Mouse (Mus musculus) c-Kit-positive CD71-positive TER-119-negative erythroid progenitor cells, embryonic 14.5 days (primary cell): Measurements from ENCODE around the gene Paox.
"Not testable (repeated sequence)": the region's sequence is repeated elsewhere in the genome, so short reads cannot be mapped to it uniquely, and the experiment has no call there.

Experiments used
- DNase-seq: peaks from one replicate; pipeline ENCODE4 v3.0.0-alpha.2; 2013; ENCODE audit warnings: low read depth

Paox gene

DNA sequence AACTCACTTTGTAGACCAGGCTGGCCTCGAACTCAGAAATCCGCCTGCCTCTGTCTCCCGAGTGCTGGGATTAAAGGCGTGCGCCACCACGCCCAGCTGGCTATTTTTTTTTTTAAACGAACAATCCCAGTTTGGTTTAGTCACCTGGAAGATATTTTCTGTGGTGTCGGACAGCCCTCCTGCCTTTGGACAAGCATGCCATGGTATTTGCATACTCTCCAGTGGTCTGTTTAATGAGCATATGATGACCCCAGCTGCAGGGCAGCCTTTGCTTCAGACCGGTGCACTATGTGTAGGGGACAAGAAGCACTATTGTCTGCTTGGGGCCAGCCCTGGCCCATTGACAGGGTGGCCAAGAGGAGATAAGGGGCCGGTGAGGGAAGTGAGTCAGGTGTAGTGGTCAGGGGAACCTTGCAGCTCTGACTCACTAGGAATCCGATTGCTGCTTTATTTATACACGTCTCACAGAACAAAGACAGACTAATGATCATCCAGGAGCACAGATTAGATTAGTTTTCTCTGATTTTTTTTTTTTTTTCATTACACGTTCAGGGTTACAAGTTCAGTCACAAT is 5.8 kb downstream of the Paox start:
- no peak for DNase-seq

DNA sequence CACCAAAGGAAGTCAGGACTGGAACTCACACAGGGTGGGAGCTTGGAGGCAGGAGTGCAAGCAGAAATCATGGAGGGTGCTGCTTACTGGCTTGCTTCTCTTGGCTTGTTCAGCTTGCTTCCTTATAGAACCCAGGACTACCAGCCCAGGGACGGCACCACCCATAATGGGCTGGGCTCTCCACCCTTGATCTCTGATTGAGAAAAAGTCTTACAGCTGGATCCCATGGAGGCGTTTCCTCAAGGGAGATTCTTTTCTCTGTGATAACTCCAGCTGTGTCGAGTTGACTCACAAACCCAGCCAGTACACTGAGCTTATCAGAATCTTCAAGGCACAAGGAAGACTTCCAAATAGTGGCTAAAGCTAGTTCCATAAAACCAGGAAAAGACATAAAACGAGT is 7.2 kb downstream of the Paox start:
- DNase-seq = no peak

DNA sequence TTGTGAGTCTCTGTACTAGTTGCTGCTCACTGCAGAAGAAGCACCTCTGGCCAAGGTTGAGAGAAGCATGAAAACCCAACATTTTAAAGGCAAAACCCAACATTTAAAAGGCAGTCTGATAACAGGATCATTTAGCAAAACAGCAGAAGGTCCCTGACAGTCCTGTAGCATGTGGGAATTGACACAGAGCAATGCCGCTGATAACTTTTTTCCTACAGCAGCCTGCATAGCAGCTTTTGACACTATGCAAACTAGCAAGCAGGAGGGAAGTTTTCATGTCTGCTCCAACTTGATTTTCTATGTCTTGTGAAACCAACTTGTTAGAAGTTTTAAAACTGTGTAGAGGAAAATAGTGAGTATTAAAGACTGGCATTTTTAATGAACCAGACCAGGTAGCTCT is 8.8 kb downstream of the Paox start:
- no peak for DNase-seq

DNA sequence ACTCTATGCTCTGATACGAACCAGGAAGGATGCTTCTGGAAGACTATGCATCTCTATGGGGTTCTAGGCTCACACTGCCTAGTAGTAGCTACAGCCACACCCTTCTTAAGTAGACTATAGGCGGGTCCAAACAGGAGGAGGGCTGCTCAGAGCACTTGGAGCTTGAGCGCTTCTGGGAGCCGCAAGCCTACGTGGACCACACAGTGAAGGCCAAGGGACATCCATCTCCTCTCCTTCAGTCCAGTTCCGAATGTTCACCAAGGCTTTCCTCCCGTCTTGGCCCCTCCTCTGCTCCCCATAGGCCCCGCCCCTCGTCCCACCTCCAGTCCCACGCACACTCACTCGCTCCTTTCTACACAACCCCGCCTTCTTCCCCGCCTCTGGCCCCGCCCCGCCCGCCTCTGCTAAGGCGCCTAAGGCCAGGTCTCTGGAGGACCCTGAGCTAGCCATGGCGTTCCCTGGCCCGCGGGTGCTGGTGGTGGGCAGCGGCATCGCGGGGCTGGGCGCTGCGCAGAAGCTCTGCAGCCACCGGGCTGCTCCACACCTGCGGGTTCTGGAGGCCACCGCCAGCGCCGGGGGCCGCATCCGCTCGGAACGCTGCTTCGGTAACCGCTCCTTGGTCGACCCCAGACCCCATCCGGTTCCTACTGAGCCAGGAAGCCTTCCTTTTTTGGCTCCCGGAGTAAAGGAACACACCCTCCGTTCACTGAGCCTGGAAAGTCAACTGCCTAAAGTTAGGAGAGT is 9.9 kb downstream of the Paox start:
- DNase-seq = peak; percentile 86

DNA sequence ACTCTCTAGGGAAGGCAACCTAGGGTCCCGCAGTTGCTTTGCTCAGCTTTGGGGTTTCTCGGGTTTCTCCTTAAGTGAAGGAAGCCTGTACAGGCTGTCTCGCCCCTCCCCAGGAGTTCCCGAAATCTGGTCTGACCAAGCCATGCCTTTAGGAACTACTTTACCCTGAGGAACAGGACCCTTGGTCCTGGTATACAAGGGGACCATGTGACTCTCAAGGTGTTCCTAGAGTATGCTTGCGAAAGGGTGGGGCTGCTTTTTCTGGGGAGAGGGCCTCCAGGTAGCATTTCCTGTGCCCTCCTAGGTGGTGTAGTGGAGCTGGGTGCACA is 10.4 kb downstream of the Paox start:
- no peak for DNase-seq

DNA sequence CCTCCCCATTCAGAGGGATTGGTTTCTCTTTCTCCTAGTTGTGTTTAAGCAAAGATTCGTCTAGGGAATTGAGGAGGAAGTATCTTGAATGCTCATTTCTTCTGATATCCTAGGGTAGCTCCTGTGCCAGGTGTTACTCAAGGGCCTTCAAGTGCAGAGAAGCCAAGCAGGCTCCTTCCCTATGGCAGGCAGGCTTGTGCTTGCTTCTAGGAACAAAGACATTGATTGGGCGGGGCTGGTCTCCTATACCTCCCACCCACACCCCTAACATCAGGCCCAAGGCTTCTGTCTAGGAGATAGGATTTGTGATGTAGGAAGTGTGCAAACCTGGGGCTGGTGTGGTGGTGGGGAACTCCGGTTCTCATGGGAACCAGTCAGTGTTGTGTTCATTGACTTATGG is 11.3 kb downstream of the Paox start:
- no peak for DNase-seq

DNA sequence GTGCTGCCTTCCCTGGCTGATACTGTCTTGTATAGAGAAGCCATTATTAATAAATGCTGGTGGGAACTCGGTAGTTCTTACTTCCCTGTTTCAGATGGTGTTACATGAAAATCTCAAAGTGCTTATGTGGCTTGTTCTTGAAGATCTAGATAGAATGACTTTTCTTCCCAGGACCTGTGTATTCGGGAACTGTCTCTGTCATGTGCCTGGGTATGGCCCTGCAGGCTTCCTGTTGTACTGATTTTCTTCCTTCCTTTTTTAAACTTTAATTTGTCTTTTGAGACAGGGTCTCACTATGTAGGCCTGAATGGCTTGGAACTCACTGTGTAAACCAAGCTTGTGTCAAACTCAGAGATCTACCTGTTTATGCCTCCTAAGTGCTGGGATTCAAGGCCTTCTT is 12.3 kb downstream of the Paox start:
- DNase-seq = no peak

DNA sequence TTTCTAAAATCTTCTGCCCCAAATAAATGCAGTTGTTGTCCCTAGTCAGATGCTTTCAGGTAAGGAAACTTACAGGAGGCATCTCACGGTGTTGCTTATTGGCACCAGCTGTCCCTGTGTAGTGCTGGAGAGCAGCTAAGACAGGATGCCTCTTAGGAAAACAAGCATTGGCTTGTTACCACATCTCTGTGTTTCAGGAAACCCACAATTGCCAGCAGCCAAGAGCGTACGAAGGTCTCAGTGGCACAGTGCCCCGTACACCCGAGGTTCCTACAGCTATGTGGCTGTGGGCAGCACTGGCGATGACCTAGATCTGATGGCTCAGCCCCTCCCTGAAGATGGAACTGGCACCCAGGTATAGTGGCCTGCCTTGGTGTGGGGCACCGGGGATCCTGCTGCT is 16.6 kb downstream of the Paox start:
- not testable (repeated sequence) for DNase-seq

DNA sequence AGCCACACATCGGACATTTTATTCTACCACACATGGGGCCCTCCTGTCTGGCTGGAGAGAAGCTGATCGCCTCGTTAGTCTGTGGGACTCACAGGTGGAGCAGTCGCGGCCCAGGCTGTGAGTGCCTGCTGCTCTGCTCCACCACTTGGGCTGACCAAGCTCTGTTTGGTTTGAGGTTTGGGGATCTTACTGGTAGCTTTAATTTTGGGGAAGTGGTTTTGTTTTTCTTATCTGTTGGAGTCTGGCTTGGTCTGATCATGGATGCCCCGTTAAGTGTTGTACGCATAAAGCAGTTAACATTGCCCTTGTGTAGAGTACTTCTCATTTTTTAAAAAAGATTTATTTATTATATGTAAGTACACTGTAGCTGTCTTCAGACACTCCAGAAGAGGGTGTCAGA is 18.4 kb downstream of the Paox start:
- not testable (repeated sequence) for DNase-seq

DNA sequence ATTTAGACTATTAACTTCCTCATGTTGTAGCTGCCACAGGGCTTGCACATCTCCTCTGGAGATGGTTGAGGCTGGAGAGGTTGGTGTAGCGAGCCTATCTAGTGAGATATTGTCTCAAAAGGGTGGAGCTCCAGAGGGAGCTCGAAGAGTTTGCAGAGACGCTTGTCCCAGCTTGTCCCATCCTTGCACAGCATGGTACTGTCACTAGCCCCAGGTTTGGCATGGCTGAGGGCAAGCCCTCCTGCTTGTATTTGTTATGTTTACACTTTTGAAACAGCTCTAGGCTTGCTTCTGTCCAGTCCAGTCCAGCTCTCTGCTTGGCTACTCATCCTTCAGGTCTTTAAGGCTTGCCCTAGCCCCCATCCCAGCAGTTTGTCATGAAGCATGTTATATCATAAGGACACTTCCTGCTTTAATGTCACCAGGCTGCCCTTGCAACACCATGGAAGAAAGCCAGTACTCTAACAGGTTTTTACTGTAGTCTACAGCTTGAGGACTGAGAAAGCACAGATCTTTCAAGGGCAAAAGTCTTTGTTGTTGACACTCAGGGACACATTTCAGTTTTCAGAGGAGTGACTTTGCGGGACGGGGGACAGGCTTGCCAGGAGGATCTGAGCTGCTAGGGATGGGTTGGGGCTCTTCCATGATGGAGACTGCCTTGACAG is 19.6 kb downstream of the Paox start:
- no peak for DNase-seq

DNA sequence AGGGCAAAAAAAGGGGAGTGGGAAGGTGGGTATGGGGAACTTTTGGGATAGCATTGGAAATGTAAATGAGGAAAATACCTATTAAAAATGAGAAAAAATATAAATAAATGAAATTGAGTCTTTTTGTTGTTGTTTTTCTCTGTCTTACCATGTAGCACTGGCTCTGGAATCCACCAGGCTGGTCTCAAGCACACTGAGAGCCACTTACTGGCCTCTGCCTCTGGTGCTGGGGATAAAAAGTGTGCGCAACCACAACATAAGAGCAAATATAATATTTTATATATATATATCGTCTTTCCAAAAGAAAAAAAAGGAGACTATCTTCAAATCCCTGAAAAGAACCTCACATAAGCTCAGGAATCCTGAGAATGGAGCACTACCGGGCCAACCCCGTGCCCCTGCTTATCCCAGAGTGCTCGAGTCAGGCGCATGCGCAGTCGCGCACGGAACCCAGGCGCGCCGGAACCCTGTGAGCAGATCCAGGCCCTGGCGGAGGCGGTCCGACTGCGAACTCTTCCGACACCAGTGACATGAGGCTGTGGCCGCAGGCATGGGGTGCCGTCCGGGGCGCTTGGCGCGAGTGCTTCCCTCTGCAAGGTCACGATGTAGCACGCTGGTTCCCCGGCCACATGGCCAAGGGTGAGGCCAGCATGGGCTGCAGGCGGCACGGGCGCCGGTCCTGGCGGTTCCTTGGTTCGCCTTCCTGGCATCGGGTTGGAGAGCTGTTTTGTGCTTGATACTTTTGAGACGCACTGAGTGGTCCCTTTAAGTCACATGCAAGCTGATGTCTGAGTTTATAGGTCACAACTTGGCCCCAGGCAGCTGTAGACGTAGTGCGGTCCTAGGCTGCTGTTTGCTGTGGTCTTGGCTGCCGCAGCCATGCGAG is 21.8 kb downstream of the Paox start, which contains the start of gene Mtg1:
Mtg1 (plus strand) TSS at position 430 of the 886 bp plus-strand sequence.
- peak; percentile 89 for DNase-seq

DNA sequence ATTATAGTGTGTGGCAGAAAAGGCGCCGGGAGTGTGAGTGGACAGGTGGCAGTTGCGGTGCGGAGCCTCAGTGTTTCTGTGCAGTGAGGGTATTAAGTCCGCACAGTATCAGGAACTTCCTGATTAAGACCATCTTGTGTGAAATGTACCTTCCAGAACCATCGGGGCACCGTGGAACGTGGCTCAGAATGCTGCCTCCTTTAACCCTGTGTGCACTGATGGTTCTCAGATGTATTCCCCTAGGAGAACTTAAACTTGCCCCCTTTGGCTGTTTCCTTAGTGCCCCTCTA is 22.4 kb downstream of the Paox start:
- no peak for DNase-seq

DNA sequence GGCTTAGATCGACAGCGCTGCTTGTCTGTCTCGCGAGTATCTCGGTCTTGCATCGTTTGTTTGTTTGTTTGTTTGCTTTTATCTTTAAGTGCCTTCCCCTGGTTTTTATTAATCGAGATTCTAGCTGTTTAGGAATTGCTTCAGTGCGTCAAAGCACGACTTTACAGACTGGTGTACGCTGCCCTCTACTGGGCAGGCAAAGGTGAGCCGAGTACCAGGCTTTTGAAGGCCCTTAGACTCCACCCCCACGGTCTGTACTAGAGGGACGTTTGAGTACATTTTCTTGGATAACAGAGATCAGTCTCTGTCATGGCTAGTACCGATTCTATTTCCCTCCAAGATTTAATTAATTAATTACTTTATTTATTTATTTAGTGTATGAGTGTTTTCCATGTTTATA is 25.8 kb downstream of the Paox start:
- peak; percentile 68 for DNase-seq

DNA sequence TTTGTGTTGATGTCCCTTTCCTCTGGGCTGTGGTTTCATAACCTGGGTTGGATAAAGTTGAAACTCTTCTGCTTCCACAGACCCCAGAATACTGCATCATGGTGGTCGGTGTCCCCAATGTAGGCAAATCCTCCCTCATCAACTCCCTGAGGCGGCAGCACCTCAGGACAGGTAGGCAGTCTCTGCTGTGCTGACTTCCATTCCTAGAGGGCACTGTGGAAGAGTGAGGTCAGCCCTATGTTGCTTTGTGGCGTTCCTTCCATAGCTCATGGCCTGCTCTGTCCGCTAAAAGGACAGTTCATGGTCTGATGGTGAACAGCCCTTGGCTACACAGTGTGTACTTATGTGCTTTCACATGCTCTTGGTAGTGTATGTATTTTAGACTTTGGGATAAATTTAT is 29.0 kb downstream of the Paox start:
- DNase-seq = no peak

DNA sequence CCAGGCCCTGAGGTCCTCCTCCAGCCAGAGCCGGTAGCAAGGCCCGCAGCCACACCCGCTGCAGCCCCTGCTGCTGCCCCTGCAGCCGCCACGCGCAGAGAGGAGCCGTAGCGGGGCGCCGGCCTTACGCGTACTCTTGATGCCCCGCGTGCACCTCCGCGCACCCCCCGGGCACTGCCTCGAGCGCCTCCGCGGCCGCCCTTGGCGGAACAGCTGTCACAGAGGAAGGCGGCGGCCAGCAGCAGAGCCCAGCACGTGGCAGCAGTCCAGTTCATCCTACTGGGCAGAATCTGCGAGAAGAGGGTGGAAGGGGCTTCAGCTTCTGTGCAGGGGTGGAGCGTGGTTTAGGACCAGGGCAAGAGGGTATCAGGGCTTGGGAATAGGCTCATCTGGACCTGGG is 37.8 kb downstream of the Paox start:
- no peak for DNase-seq

DNA sequence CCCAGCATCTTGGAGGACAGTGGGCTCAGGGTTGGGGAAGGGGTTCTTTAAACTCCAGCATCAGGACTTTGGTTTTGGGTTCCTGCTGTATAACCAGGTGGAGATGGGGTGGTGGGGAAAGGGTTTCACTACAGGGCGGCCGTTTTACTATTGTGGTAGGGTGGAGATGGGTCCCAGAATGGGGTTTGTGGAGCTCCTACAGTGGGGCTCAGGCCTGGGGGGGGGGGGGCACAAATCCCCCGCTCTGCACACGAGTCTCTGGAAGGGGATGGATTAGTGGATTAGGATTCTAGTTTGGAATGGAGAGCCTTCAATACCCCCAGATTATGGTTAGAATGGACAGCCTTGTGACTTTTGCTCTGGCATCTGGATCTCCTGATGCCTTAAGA is 38.2 kb downstream of the Paox start:
- DNase-seq = no peak

DNA sequence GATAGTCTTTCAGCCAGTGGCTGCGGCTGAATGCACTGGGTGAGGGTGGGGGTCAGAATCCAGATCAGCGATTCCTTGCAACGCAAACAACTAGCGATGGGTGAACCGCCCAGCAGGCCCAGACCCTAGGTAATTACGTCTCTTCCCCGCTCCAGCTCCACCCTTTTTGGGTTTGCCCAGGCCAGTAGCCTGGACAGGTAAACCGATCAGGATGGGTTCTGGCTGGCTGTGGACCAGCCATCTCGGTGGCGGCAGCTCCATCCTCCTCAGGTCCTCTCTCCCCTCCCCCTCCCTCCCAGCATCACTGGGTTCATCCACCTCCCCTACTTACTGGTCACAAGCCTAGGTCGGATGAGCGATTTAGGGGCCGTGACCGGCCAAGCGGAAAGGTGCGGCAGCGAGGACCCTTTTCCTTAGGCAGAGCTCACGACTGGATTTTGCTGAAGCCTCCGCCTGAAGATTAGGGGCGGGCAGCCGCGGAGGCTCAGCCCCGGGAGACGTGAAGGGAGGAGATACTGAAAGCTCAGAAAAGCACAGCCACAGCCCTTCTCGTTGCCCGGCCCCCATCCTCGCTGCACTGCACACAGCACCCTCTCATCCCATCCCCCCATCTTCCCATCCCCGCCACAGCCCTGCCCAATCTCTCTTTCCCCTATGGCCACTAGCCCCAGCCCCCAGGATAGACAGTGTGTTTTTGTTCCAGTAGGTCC is 38.8 kb downstream of the Paox start, which contains the start of gene Sprn:
Sprn (minus strand) TSS at position 660 of the 710 bp plus-strand sequence.
- no peak for DNase-seq

DNA sequence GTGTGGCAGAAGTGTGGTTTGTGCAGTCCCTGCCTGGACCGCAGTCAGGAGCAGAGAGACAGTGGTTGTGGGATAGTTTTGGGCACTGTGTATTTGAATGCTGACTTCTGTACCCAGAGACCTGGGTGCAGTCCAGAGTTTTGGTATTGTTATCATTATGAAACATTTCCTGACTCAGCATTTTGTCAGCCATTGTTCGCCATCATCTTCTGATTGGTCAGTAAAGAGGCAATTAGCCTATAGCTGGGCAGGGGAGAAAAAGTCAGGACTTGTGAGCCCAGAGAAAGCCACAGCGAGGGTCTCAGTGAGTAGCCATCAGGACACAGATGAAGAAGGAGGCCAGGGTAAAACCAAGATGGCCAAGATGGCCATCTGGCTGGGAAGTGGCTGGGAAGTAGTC is 44.8 kb downstream of the Paox start:
- DNase-seq = no peak

DNA sequence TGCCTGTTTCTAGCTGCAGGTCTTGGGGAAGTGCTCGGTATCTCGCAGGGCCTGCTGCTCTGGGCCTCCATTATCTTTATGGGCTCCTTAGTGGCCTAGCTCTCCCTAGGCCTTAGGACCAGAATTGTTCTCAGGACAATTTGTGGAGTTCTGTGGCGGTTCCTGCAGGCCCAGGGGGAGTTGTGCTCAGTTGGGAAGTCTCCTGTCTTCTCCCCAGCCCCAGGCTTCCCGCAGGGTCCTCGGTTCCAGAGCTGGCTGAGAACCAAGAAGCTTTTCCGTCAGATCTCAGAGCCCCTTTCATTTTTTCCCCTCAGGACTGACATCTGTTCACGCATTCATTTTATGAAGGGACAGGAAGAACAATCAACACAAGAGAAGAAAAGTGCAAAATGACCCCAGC is 49.1 kb downstream of the Paox start, which contains the start of gene Olfr522:
Olfr522 (minus strand) TSS at position 101 of the 400 bp plus-strand sequence.
- no peak for DNase-seq

DNA sequence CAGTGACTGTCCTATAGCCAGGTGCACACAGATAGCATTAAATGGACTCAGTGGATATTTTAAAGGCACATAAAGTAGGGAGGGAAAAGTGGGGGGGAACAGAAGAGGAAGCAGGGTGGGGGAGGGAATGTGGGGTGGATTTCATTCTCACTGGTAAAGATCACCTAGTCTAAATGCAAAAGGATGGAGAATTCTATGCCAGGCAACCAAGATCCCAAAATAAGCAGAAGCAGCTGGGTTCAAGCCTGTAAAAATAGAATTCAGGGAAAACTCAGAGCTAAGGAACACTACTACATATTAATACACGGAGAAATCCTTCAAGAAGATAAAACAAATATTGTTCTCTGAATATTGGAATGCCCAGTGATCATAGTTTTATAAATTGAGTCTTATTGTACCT is 52.4 kb downstream of the Paox start:
- no peak for DNase-seq

DNA sequence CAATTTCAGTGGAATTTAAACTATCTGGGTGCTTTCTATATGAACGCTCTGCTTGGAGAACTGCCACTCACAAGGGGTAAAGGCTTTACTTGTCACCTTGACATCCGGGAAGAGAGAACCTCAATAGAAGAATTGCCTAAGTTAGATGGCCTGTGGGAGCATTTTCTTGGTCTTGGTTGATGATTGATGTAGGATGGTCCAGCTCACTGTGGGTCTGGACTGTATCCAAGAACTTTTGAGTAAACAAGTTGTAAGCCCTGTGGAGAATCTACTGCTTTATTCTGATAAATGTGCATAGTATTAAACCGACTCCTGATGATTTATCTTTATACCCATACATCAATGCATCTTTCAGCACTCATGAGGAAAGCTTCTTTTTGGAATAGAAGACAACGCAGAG is 53.8 kb downstream of the Paox start:
- no peak for DNase-seq

DNA sequence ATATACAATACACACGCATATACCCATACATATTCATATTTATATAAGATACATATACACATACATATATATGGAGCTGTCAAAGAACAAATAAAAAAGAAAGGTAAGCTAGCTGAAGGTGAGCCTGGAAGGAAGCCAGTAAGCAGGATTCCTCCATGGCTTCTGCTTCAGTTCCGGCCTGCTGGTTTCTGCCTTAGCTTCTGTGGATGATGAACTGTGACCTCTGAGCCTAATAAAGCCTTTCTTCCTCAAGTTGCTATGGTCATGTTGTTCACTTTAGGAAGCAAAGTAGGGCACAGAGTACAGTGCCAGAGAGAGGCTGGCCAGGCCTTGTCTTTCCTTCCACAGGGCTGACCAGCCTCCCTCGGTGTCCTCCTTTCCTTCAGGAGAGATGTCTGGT is 55.3 kb downstream of the Paox start:
- DNase-seq = no peak
